Mouse (Mus musculus) limb, embryonic 10.5 days (tissue): ENCODE measurements around the gene Necab2. TPM values are rescaled to one million over a fixed set of nuclear protein-coding genes. Genes with fewer than 3 reads are reported as not detected.

Experiments
- DNase-seq: peaks from one replicate; pipeline ENCODE4 v3.0.0-alpha.2; 2017; ENCODE audit warnings: low spot score
- H3K27ac ChIP-seq: fragments of 300-500 bp; sonication (generic); 2 replicates; pipeline ENCODE4 v1.5.1; 2016; ENCODE audit warnings: mild to moderate bottlenecking
- H3K27me3 ChIP-seq: fragments of 300-500 bp; sonication (generic); 2 replicates; pipeline ENCODE4 v1.6.1; 2016; ENCODE audit warnings: low read depth, mild to moderate bottlenecking; ENCODE audit not compliant: poor library complexity, severe bottlenecking
- H3K36me3 ChIP-seq: fragments of 300-500 bp; sonication (generic); 2 replicates; pipeline ENCODE4 v1.6.1; 2016; ENCODE audit warnings: mild to moderate bottlenecking, moderate library complexity
- H3K4me1 ChIP-seq: fragments of 300-500 bp; sonication (generic); 2 replicates; pipeline ENCODE4 v1.6.1; 2016
- H3K4me3 ChIP-seq: fragments of 300-500 bp; sonication (generic); 2 replicates; pipeline ENCODE4 v1.5.1; 2016; ENCODE audit warnings: mild to moderate bottlenecking, moderate library complexity
- H3K9me3 ChIP-seq: fragments of 300-500 bp; sonication (generic); replicated peaks from 2 replicates; pipeline ENCODE4 v1.6.1; 2016; ENCODE audit warnings: mild to moderate bottlenecking
- WGBS: fragments of 180-500 bp; shearing (Covaris S2); methylation state at CpG from one replicate; pipeline ENCODE4 v1.1.7; 2016; 5-methylcytosine and 5-hydroxymethylcytosine counted together
- polyA plus RNA-seq: library from polyadenylated mRNA; unstranded; fragments of >200 nt; fragmentation: Nextera tagmentation; extraction: Ambion mirVana; gene quantifications from 2 replicates; pipeline ENCODE4 v1.2.1, GENCODE M21; 2016

Necab2 gene
- polyA plus RNA-seq, 1 experiment from 2014 or later: 4.2 TPM

GRCm38 (mm10) chr8:119421603-119422122 is 24.9 kb upstream of the Necab2 start:
- Histone ChIP-seq H3K36me3 (no peaks in the 10 kb centered on the region), H3K4me1 (peaks cover 41% of the 10 kb centered on the region), H3K27ac (0 out of 2 replicates have a peak overlapping the region, but pooled peaks have one; percentile 3), H3K9me3 (no peaks in the 10 kb centered on the region), H3K4me3 (no peak overlapping the region), H3K27me3 (peaks cover 11% of the 10 kb centered on the region)
- no peak for DNase-seq
- WGBS: 70% methylated on average over 9 of the region's 9 CpGs

GRCm38 (mm10) chr8:119422123-119422711 is 24.3 kb upstream of the Necab2 start:
- no peak for DNase-seq
- Histone ChIP-seq H3K27ac (0 out of 2 replicates have a peak overlapping the region, but pooled peaks have one; percentile 16), H3K9me3 (no peaks in the 10 kb centered on the region), H3K36me3 (no peaks in the 10 kb centered on the region), H3K4me1 (peaks cover 41% of the 10 kb centered on the region), H3K4me3 (no peak overlapping the region), H3K27me3 (peaks cover 7% of the 10 kb centered on the region)
- WGBS: 70% methylated on average over 9 of the region's 9 CpGs

- H3K27ac ChIP-seq: no peak overlapping the region
- WGBS: 72% methylated on average over 9 of the region's 9 CpGs
- peaks cover 45% of the 10 kb centered on the region for H3K4me1 ChIP-seq
Observed at GRCm38 (mm10) chr8:119423631-119424141, 22.8 kb upstream of the Necab2 start.

GRCm38 (mm10) chr8:119424199-119424733 is 22.3 kb upstream of the Necab2 start:
- Histone ChIP-seq H3K27ac (peak overlapping the region; percentile 26; the same call in 1 of the 2 replicates), H3K36me3 (no peaks in the 10 kb centered on the region), H3K4me1 (peaks cover 39% of the 10 kb centered on the region), H3K9me3 (no peaks in the 10 kb centered on the region), H3K4me3 (no peak overlapping the region), H3K27me3 (no peaks in the 10 kb centered on the region)
- 89% methylated on average over 10 of the region's 10 CpGs for WGBS
- no peak for DNase-seq

More at GRCm38 (mm10) chr8:119423631-119424141, 22.8 kb upstream of the Necab2 start:
- no peaks in the 10 kb centered on the region for H3K36me3 ChIP-seq
- DNase-seq: no peak
- no peaks in the 10 kb centered on the region for H3K9me3 ChIP-seq
- no peak overlapping the region for H3K4me3 ChIP-seq
- H3K27me3 ChIP-seq: no peaks in the 10 kb centered on the region

- DNase-seq: no peak
- Histone ChIP-seq H3K4me1 (peaks cover 37% of the 10 kb centered on the region), H3K27ac (peak overlapping the region; percentile 26; the same call in 1 of the 2 replicates), H3K4me3 (no peak overlapping the region), H3K9me3 (no peaks in the 10 kb centered on the region), H3K27me3 (no peaks in the 10 kb centered on the region), H3K36me3 (no peaks in the 10 kb centered on the region)
- 81% methylated on average over 10 of the region's 10 CpGs for WGBS
Observed at GRCm38 (mm10) chr8:119424740-119425139, 21.8 kb upstream of the Necab2 start.

- H3K27ac ChIP-seq: peak overlapping the region; percentile 14; the same call in 1 of the 2 replicates
- DNase-seq: no peak
Observed at GRCm38 (mm10) chr8:119425533-119425932, 21.0 kb upstream of the Necab2 start.

GRCm38 (mm10) chr8:119426069-119426735 is 20.3 kb upstream of the Necab2 start:
- Histone ChIP-seq H3K27ac (peak overlapping the region; percentile 7; the same call in 1 of the 2 replicates), H3K4me3 (no peak overlapping the region), H3K36me3 (no peaks in the 10 kb centered on the region), H3K4me1 (peaks cover 27% of the 10 kb centered on the region), H3K9me3 (no peaks in the 10 kb centered on the region), H3K27me3 (no peaks in the 10 kb centered on the region)
- no peak for DNase-seq
- 85% methylated on average over 6 of the region's 6 CpGs for WGBS

More at GRCm38 (mm10) chr8:119425533-119425932, 21.0 kb upstream of the Necab2 start:
- 90% methylated on average over 10 of the region's 10 CpGs for WGBS
- no peaks in the 10 kb centered on the region for H3K9me3 ChIP-seq
- H3K36me3 ChIP-seq: no peaks in the 10 kb centered on the region
- H3K4me1 ChIP-seq: peaks cover 33% of the 10 kb centered on the region
- no peaks in the 10 kb centered on the region for H3K27me3 ChIP-seq
- H3K4me3 ChIP-seq: no peak overlapping the region

GRCm38 (mm10) chr8:119427634-119428349 is 18.7 kb upstream of the Necab2 start:
- H3K36me3 ChIP-seq: no peaks in the 10 kb centered on the region
- H3K4me3 ChIP-seq: no peak overlapping the region
- H3K9me3 ChIP-seq: no peaks in the 10 kb centered on the region
- WGBS: 75% methylated on average over 12 of the region's 12 CpGs
- no peaks in the 10 kb centered on the region for H3K27me3 ChIP-seq
- no peak for DNase-seq
- H3K4me1 ChIP-seq: peaks cover 22% of the 10 kb centered on the region
- H3K27ac ChIP-seq: no peak overlapping the region

- Histone ChIP-seq H3K9me3 (no peaks in the 10 kb centered on the region), H3K36me3 (no peaks in the 10 kb centered on the region), H3K27ac (no peak overlapping the region), H3K27me3 (no peaks in the 10 kb centered on the region), H3K4me3 (no peak overlapping the region), H3K4me1 (peaks cover 22% of the 10 kb centered on the region)
- DNase-seq: no peak
- WGBS: 72% methylated on average over 7 of the region's 7 CpGs
Observed at GRCm38 (mm10) chr8:119428350-119428740, 18.2 kb upstream of the Necab2 start.

- no peak for DNase-seq
- H3K27ac ChIP-seq: no peak overlapping the region
- no peak overlapping the region for H3K4me3 ChIP-seq
- H3K27me3 ChIP-seq: no peaks in the 10 kb centered on the region
- H3K4me1 ChIP-seq: peaks cover 18% of the 10 kb centered on the region
- WGBS: 82% methylated on average over 5 of the region's 5 CpGs
- H3K9me3 ChIP-seq: no peaks in the 10 kb centered on the region
- H3K36me3 ChIP-seq: no peaks in the 10 kb centered on the region
Observed at GRCm38 (mm10) chr8:119428766-119429327, 17.7 kb upstream of the Necab2 start.

- Histone ChIP-seq H3K36me3 (no peaks in the 10 kb centered on the region), H3K27ac (no peak overlapping the region), H3K9me3 (no peaks in the 10 kb centered on the region), H3K27me3 (no peaks in the 10 kb centered on the region), H3K4me3 (no peak overlapping the region), H3K4me1 (peaks cover 12% of the 10 kb centered on the region)
- no peak for DNase-seq
- 90% methylated on average over 3 of the region's 3 CpGs for WGBS
Observed at GRCm38 (mm10) chr8:119429552-119429951, 17.0 kb upstream of the Necab2 start.

- Histone ChIP-seq H3K9me3 (no peaks in the 10 kb centered on the region), H3K4me3 (no peak overlapping the region), H3K27me3 (no peaks in the 10 kb centered on the region), H3K4me1 (peaks cover 8% of the 10 kb centered on the region; the same call in 1 of the 2 replicates), H3K36me3 (no peaks in the 10 kb centered on the region), H3K27ac (no peak overlapping the region)
- 81% methylated on average over 8 of the region's 8 CpGs for WGBS
- no peak for DNase-seq
Observed at GRCm38 (mm10) chr8:119430250-119430649, 16.3 kb upstream of the Necab2 start.
